Mouse (Mus musculus) gastrocnemius, postnatal 10 days (tissue): ENCODE results near the gene Tmem229b. TPM values are rescaled to one million over a fixed set of nuclear protein-coding genes. Genes with fewer than 3 reads are reported as not detected.

Experiments
- total RNA-seq, 2 experiments: library from RNA; stranded (reverse); gene quantifications; 2 replicates each; pipeline ENCODE4 v1.2.3; 2021

Tmem229b gene
- total RNA-seq, 2 experiments from 2014 or later = 8.5 to 9.5 TPM

Other genes starting within 250 kb of the Tmem229b start
- gene Atp6v1d, start 146.0 kb downstream of the Tmem229b start, total RNA-seq = 10 to 100 TPM; 44.2 to 48.0 TPM
- gene Eif2s1, start 145.8 kb downstream of the Tmem229b start, total RNA-seq = 10 to 100 TPM; 45.9 to 48.7 TPM
- gene Plek2, start 100.7 kb downstream of the Tmem229b start, total RNA-seq = under 1 TPM in 1 of 2 experiments, not detected in 1; 0.50 TPM
- gene Plekhh1, start 21.5 kb upstream of the Tmem229b start, total RNA-seq = 1 to 10 TPM; 1.3 to 1.4 TPM
- gene Pigh, start 82.0 kb upstream of the Tmem229b start, total RNA-seq = 1 to 10 TPM; 2.8 to 3.1 TPM
- gene Arg2, start 123.2 kb upstream of the Tmem229b start, total RNA-seq = not detected
- 10 to 100 TPM; 50.3 to 60.1 TPM for gene Vti1b, start 165.0 kb upstream of the Tmem229b start, total RNA-seq
- 1 to 10 TPM; 4.5 to 4.7 TPM for gene Rdh11, start 184.7 kb upstream of the Tmem229b start, total RNA-seq
- gene Rdh12, start 201.3 kb upstream of the Tmem229b start, total RNA-seq = under 1 TPM; 0.35 to 0.41 TPM